Mouse (Mus musculus) embryo, embryonic 9.5 days (tissue): ENCODE results near the gene Flrt2.

Experiments used
- DNase-seq: peaks from one replicate; pipeline ENCODE4 v3.0.0-alpha.2; 2017; ENCODE audit errors: extremely low spot score

Flrt2 gene

DNA sequence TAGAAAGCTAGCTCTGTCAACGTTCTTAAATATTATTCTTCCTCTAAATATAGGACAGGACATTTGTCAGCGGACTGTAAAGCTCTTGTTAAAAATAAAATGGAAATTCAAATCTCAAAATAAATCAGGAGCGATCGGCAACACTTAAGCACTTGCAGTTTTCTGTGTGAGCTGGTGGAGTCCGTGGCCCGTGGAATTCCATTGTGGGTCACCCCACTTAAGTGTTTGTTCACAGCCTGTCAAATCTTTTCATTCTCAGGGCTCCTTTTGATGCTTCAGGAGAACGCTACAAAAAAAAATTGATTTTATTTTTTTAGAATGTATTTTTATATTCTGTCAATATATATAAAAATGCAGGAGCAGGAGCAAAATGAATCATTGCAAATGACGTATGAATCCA lies 45.5 kb downstream of the Flrt2 start:
- no peak for DNase-seq

DNA sequence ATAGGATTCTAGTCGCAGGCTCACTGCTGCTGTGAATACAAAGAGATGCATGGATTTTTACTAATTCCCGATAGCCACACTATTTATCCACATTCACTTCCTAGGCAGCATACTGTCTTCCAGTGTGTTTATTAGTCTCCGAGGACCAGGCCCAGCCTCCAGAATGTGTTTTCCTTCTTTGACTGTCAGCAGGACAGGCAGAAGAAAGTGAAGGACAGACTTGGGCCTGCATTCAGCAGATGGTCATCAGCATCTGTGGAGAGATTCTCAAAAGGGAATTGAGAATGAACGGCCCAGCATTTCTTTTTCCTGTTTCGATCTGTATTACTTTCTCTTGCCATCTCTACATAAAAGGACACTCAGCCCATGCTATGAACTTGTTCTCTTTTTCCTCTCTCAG lies 46.0 kb downstream of the Flrt2 start:
- DNase-seq: no peak

DNA sequence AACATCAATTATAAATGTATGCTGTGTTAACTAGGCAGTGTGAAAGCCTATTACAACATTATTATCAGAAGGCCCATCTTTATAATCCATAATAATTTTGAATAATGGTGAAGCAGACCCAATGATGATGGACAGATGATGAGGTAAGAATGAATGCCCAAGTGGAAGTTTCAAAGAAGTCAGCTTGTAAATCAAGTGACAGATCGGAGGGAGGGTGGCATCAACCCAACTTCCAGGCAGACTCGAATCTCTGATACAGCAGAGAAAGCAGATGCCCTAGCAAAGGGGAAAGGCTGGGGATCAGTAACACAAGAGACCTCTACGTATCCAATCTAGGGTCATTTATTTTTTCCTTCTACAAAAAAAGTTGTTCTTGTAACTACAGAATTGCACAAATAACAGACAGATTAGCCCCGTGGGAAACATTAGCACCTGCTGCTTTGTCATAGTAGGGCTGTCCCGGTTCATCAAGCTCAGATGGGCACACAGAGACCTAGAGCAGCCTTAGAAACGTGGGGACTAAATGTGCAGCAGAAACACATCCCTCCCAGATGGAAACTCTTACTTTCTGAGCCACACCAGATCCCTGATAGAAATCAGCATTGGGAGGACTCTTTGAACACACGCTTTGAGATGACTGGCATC lies 46.6 kb downstream of the Flrt2 start:
- no peak for DNase-seq

DNA sequence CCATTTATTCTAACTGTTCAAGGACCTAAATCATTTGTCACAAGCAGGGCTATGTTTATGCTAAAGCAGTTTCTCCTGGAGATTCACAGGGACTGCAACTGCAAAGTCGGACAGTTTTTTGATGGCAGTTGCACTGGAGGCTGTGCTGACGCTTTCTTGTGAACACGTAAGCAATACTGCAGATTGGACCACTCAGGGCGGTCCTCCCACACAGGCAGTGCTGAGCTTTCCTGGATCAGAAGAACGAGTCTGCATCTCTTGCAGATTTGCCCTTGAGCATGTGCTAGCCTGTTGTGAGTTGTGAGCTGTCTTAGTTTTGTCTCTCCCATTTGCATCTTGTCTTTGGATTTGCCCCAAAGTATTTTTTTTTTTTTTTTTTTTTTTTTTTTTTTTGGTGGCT lies 47.7 kb downstream of the Flrt2 start:
- DNase-seq: no peak

DNA sequence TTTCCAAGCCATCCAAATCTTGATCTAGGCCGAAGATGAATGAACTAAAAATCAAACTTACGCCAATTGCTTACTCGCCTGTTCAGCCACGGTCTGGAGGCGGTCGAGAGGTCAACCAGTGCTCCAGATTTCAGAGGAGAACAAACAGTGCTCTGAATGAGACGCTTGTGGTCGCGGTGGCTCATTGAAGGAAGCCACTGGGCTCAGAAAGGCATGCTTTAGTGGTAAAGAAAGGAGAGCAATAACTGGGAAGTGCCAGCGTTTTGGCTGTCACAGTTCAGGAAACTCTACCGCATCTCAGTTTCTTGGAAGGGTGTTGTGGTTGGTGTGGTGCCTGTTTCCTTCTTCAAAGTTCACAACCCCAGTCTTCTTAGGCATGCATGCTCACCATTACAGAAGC lies 49.3 kb downstream of the Flrt2 start:
- DNase-seq: no peak

DNA sequence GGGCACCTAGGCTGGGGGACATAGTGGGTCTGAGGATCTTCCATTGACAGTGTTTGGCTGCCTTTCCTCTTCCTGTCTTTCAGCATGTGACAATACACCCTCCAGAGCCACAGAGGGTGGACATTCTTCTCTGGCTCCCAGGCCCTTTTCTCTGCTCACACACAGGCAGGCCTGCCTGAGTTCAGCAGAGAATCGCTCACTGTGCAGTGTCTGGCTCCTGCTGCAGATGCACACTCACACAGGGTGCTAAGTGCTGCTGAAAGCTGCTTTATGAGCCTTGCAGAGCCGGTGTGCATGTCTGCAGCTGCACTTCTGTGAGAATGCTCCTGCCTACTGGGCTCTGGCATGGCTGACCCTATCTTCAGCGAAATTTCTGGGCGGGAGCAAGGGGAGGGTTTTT lies 52.3 kb downstream of the Flrt2 start:
- DNase-seq: no peak

DNA sequence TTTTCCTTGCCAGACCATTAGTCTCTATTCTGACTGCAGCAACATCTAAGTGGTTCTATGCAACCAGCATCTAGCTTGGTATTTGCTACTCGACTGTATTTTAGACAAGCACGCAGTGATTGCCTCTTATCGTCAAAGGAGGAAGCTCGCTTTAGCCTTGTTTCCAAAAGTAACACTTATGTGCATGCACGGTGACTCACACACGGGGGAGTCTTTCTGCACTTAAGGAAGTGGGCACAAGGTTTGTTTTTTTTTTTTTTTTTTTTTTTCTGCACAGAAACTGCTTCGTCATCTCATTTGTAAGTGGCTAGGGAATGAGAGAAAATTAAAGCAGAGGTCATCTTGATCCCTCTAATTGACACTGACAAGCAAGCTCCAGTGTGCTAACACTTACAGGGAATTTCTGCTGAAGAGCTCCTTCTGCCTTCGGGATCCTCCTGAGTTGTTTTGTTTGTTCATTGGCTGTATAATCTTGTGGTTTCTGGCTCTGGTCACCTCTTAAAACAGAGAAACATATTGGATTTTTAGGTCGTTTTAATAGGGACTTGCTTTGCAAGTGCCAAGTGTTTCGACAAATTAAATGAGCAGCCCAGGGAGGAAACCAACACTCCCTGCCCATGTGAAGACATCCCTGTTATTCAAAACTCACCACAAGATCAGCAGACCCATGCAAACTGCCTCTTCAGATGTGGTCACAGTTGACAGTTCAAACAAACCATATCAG lies 55.0 kb downstream of the Flrt2 start:
- DNase-seq: no peak

DNA sequence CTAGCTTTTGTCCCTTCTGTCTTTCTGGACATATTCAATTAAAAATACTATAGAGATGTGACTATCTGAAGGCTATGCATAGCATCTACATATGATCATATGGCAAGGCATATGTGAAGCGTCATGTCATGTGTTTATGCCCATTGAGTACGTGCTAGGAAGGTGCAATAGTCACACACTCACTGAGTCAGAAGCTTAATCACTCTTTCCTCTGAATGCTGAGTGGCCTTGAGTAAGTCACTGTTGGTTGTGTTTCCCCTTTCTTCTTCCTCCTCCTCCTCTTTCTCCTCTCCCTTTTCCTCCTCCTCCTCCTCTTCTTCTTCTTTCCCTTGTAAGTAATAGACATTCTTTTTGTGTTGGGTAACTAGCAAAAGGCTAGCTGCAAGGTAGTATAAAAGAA lies 56.7 kb downstream of the Flrt2 start:
- DNase-seq: no peak

DNA sequence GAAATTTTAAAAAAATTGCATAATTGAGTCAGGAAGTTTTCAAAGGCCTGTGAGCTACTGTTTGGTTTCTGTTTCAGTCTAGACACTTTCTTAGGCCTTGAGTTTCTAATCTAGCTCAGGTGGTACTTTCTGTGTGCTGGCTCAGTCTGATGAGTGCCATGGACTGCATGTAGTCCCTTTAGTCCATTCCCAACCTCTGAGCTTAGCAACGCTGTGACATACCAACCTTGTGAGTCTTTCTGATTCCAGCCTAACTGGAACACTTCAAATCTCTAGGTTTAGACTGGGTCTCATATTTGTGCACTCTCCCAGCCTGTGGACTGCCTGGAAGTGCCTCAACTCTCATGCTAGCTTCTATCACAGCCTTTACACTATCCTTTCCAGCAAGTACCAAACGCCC lies 57.2 kb downstream of the Flrt2 start:
- no peak for DNase-seq

DNA sequence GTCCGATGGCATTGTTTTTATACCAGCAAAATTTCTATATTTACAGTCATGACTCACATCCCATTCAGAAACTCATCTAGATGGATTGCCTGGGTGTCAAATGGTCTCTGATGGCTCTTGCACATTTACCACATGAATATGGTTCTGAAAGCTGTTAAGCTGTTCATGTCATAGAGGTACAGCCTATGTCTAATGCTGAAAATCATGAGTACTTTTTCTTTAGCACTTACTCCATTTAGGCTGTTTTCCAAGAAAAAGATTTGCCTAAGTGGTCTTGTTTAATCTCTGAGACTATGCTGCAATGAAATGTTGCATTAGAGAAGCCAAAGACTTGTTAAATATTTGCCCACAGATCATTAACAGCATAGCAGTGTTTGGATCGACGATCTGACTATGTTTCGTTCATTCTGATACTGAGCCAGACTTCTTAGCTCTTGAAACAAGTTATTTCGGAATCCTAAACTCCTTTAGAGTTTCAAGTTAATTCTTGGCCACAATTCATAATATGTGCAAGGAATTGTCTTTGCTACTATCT lies 67.3 kb downstream of the Flrt2 start:
- DNase-seq: no peak

DNA sequence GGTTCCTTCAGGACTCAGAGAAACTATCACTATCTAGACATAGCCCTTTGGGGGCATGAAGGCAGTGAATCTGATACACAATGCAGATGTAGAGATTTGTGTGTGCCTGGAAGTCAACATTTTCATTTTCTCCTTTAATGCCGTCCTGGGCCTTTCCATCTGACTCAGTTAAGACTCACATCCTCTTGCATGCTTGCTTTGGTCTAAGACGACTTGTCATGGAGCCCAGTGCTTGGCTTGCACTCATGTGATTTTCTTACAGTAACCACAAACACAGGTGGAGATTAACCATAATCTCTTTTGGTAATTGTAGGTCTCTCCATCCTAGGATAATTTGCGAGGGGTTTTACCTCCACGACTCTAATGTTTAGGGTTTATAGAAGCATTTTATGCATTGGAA lies 73.2 kb downstream of the Flrt2 start:
- DNase-seq: no peak

DNA sequence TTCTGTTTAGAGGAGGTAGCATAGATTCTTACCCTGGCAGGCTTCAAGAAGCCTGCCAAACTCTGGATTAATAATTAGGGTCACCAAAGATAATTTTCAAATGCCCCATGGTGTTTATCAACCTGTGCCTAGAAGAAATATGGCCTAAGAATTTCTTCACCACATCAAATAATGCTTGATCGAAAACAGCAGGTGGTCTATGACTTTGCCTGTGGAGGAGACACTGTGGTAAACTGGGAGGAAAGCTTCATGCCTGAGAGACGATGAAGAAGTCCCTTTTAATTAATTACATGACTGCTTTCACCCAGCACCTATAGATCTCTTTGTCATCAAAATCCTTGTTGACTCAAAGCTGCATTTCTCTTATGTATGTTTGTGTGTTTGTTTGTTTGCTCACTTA lies 77.0 kb downstream of the Flrt2 start:
- DNase-seq: no peak

DNA sequence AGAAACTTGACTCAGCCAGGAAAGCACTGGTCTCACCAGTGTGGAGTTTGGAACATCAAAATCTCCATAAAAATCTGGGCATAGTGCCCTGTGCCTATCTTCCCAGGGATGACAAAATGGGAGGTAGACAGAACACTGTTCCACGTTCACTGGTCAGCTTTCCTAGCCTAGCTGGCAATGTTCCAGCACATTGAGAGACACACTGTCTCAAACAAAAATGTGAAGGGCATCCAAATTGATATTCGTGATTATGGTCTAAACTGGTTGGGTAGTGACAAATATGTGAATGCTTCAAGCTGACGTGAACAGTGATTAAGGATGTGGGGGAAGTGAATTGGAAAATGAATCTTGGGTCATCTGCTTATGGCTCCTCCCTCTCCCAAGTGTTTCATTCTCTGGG lies 78.2 kb downstream of the Flrt2 start:
- DNase-seq: no peak

DNA sequence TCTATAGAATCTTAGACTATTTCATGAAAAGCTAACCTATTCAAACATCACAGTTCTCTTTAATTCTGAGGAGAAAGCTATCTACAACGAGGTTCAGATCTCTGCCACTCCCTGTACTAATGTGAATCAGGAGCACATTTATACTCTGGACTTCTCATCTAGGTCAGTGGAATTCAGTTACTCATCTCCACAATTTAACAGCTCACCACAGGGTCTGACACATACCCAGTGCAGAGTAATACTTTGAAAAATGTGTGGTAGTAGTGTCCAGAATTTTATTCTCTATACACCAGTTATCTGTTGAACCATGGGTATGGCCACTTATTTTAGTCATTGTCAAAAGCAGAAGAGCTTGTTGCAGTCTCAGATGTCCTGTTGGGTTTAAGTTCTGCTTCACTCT lies 98.1 kb downstream of the Flrt2 start:
- no peak for DNase-seq

DNA sequence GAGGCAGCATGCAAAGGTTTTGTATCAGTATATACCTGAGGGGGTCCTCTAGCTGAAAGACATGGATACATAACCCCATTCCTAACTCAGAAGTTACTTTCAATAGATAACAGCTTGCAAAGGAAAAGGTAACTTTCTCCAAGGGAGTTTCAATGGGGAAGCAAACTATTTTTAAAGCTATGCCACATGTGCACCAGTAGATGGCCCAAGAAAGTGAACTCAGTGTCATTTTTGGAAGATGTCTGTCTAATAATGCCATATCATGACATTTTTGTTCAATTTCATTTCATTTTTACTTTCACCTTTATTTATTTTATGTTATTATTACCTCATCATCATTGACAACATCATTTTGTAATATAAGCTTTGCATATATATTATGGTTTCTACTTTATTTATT lies 124.6 kb downstream of the Flrt2 start:
- DNase-seq: no peak
